Mouse (Mus musculus) midbrain, embryonic 12.5 days (tissue): Measurements from ENCODE around the gene Sele. TPM values are rescaled to one million over a fixed set of nuclear protein-coding genes. Genes with fewer than 3 reads are reported as not detected.

Experiments
- polyA plus RNA-seq: library from polyadenylated mRNA; unstranded; fragments of >200 nt; fragmentation: Nextera tagmentation; extraction: Ambion mirVana; gene quantifications from 2 replicates; pipeline ENCODE4 v1.2.1, GENCODE M21; 2016

The Sele gene
- polyA plus RNA-seq, 1 experiment from 2014 or later, result not detected

Other genes with a start within 250 kb of the Sele start
- gene Scyl3, start 119.1 kb upstream of the Sele start, polyA plus RNA-seq, result 22.5 and 23.3 TPM in 2 replicates
- gene BC055324, start 53.4 kb upstream of the Sele start, polyA plus RNA-seq, result 23.7 and 24.4 TPM in 2 replicates
- 9.4 and 10.1 TPM in 2 replicates for gene Mettl18, start 53.3 kb upstream of the Sele start, polyA plus RNA-seq
- gene Sell, start 13.7 kb downstream of the Sele start, polyA plus RNA-seq, result 0.10 TPM in 1 of 2 replicates, not detected in the other
- gene Selp, start 67.0 kb downstream of the Sele start, polyA plus RNA-seq, result not detected in 2 replicates
- gene F5, start 103.6 kb downstream of the Sele start, polyA plus RNA-seq, result 0.13 and 0.34 TPM in 2 replicates
- 10.7 and 11.1 TPM in 2 replicates for gene Slc19a2, start 200.8 kb downstream of the Sele start, polyA plus RNA-seq
- gene Ccdc181, start 227.4 kb downstream of the Sele start, polyA plus RNA-seq, result 16.8 and 18.4 TPM in 2 replicates